Mouse (Mus musculus) erythroid progenitor cell, adult 5-6 weeks (primary cell): ENCODE data around the gene Ffar3. TPM values are rescaled to one million over a fixed set of nuclear protein-coding genes. Genes with fewer than 3 reads are reported as not detected.

Source experiments
- ATAC-seq: replicated peaks from 2 replicates; pipeline ENCODE4 v1.8.0; 2016; ENCODE audit warnings: moderate number of reproducible peaks, mild to moderate bottlenecking, moderate TSS enrichment, inconsistent platforms; ENCODE audit not compliant: poor library complexity, low FRiP score, severe bottlenecking
- total RNA-seq, 2 experiments: library from RNA; stranded (forward) in 1 of 2; stranded (reverse) in 1 of 2; fragments of 150-400 nt in 1 of 2; fragments of 186-747, 209-891 nt in 1 of 2; gene quantifications; 2 replicates each; pipeline versions ENCODE4 v1.2.3 to v1.2.4; 2015 to 2017; ENCODE audit warnings: low replicate concordance in 2 of 2

Gene Ffar3
- total RNA-seq (2015; ENCODE audit: low replicate concordance) (not detected in 2 replicates), total RNA-seq (2017; ENCODE audit: low replicate concordance) (not detected in 2 replicates)

GRCm38 (mm10) chr7:30856078-30856477, at the start of gene Ffar3:
Ffar3 (minus strand) TSS chr7:30856178.
- ATAC-seq: no peak

GRCm38 (mm10) chr7:30904042-30904441, 48.1 kb upstream of the Ffar3 start:
- no peak for ATAC-seq

- ATAC-seq: no peak
Observed at GRCm38 (mm10) chr7:30895217-30895616, 39.2 kb upstream of the Ffar3 start.

- no peak for ATAC-seq
Observed at GRCm38 (mm10) chr7:30892515-30892914, 36.5 kb upstream of the Ffar3 start.

- no peak for ATAC-seq
Observed at GRCm38 (mm10) chr7:30891746-30892145, 35.8 kb upstream of the Ffar3 start.

DNA sequence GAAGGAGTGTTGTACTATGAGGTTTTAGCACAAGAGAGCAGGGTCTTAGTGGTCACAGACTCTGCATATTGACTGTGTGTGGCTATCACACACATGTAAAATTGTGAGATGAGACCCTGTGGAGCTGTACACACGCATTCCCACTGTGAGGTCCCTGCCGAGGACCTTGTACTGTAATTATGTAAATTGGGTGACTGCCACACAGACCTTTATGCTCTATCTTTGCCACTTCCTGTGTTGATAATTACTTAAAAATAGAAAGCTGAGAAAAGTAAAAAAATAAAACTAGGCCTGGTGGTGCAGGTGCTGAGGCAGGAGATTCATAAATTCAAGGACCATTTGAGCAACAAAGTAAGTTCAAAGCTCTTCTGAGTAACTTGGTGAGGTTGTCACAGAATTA, 34.7 kb upstream of the Ffar3 start:
- no peak for ATAC-seq

DNA sequence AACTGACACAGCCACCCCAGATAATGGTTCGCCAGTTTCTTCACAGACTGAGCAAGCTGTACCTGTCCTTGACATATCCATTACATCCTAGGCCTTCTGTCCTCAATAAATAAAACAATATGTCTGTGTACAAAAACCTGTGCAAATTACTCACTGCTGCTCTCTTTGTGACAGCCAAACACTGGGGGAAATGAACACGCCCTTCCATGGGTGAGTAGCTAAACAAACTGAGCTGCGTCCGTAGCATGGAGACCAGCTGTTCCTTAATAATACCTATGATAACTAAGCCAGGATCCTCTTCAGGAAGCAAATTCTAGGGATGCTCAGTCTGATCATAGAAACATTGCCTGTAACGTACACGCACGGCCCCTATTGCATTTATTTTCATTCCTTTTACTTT, 32.8 kb upstream of the Ffar3 start:
- ATAC-seq: no peak

- no peak for ATAC-seq
Observed at GRCm38 (mm10) chr7:30887568-30888188, 31.7 kb upstream of the Ffar3 start.

DNA sequence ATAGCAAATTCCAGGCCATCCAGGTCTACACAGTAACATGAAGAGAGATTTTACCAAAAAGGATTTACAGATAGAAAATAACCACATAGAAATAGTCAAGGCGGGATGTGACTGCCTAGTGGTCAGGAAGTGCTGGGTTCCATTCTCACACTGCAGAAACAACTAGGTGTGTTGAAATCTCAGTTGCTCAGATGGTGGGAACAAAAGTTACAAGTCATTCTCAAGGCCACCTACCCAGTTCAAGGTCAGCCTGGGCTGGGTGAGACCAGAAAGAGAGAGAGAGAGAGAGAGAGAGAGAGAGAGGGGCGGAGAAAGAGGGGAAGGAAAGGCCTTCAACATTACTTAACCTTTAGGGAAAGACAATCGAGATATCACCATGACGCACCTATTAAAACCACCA, 30.9 kb upstream of the Ffar3 start:
- ATAC-seq: no peak

GRCm38 (mm10) chr7:30884047-30884446, 28.1 kb upstream of the Ffar3 start:
- ATAC-seq: no peak

GRCm38 (mm10) chr7:30881367-30881766, 25.4 kb upstream of the Ffar3 start:
- no peak for ATAC-seq

GRCm38 (mm10) chr7:30880176-30880575, 24.2 kb upstream of the Ffar3 start, which contains the start of gene Cd22:
Cd22 (minus strand) TSS chr7:30880342.
- ATAC-seq: no peak

DNA sequence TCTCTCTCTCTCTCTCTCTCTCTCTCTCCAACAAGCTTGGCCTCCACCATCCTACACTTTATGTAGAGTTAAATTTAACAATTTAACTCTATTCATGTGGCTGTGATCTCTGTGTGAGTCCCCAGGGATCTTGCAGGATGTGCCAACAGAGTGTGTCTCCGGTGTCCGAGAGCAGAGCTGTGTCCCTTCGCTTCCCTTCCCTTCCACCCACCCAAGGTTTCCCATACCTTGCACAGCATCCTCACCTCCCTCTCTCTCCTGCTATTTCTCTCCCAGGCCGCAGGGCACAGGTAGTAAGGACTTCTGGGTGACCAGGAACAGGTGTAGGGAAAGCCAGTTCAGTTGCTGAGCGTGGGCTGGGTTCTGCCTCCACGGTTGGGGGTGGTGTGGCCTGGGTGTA, 23.0 kb upstream of the Ffar3 start:
- no peak for ATAC-seq

DNA sequence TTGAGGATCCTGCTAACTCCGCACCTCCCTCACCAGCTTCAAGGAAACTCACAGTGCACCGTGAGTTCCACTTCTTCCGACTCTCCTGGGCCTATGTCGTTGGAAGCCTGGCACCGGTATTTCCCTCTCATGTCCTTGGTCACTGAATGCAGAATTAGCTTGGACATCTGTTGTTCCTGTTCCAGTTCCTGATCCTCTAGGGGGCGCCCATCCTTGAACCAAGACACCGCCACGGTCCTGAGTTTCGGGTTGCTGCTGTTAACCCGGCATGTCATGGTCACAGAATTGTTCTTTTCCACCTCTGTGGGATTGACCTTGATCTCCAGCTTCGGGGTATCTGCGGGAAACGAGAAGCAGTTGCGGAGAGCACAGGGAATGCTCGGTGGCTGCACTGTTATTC, 17.1 kb upstream of the Ffar3 start:
- no peak for ATAC-seq

DNA sequence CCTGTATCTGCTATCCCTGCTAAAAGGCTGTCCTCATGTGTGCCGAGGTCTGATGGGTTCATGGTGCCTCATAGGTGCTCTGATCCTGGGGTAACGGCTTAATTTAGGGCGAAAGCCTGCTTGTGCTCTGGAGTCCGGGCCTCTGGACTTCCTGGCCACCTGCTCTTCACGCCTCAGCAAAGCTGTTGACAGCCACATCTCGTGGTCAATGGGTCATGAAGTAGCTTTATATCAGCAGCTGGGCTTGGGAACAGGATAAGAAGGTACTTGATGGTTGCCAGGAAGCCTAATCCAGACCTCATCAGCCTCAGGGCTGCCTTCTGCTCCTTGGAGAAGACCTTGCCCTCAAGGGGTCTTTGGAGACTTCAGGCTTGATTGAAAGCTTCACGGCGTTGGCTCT, 7.4 kb upstream of the Ffar3 start:
- ATAC-seq: no peak

DNA sequence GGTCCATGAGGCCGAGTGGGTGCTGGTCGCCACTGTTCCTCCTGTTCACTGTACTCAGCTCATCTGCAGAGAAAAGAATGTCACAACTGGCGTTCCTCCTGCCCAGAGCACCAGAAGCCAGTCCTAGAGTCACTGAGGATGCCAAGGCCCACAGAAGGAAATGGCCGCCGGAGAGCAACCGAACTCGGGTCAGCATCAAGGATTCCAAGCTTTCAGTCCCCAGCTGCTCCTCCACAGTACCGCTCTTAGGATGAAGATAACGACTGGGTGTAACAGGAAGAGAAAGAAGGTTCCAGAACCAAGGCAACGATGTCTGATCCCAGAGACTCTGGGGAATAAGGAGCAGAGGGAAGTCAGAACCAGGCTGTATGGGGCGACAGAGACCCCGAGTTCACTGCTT, 5.5 kb upstream of the Ffar3 start, which contains the start of gene Ffar1:
TSS of gene Ffar1 (minus strand) at position 101 of the 400 bp plus-strand sequence.
- no peak for ATAC-seq

GRCm38 (mm10) chr7:30859635-30860402, 3.8 kb upstream of the Ffar3 start:
- ATAC-seq: no peak

DNA sequence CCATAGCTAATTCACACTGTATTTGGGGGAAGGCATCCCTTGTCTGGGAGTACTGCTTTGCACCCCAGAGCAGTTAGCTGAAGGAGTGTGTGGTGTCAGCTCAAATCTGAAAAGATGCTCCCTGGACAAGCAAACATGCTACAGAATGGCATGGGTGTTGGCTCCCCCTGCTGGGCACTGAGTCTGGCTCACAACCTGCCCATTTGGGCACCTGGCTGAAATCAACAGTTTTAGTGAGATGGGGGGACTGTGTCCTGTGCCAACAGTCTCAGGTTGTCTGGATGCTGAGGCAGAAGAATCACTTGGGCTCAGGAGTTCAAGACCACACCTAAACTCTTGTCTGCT, 3.3 kb upstream of the Ffar3 start:
- ATAC-seq: no peak

DNA sequence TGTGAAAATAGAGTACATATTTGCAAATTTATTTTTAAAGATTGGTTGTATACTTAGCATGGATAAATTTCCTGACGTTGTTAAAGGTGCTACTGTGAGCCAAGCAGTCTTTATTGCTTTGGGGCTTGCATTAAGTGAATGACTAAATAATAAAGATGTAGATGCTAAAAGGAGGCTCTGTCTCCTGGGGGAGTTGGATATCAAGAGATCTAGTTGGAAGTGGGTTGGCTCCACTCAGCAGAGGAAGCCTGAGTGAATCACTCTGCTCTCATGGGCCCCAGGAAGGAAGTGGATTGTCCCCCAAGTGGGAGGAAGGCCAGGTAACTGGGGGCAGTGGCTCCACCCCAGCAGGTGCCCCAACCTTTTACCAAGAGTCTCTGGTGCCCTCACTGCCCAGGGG, 1.8 kb upstream of the Ffar3 start:
- no peak for ATAC-seq

- no peak for ATAC-seq
Observed at GRCm38 (mm10) chr7:30851421-30851820, 4.6 kb downstream of the Ffar3 start.

GRCm38 (mm10) chr7:30847934-30848333, 8.0 kb downstream of the Ffar3 start:
- ATAC-seq: no peak
